Mouse (Mus musculus) CH12F3 (cell line): Measurements from ENCODE around the gene Magi3.

Experiments used
- in situ Hi-C: fragments of 300-500 bp; cut with MboI; formaldehyde crosslinking; loops from 2 replicates; pipeline ENCODE4 v1.14.3; 2020; ENCODE audit warnings: low sequenced_read_pairs

Gene Magi3

DNA sequence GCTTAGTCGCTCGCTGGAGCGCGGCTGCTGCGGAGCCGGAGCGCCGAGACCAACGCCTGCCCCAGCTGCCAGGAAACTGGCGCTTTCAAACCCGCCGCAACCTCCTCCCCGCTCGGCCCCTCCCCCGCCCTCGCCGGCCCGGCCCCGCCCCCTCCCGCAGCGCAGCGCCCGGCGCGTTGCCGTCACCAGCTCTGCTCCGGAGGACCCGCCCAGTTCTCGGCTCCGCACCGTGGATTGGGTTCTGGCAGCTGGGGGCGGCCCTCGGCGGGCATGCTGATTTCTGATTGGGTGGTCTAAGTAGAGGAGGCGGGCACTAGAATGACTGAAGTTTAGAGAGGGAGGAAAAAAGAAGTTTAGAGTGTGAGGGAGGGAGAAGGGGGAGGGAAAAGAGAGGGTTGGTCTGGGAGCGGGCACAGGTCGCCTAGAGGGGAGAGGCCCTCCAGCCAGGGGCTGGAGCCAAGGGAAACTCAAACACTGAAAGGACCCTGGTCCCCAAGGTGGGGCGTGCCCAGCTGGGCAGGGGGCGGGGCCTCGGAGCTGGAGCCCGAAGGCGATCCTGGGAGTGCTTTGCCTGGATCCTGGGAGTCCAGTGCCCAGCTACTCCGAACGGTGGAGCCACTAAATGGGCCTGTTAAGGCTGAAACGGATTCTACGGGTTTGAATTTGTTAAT is at the start of gene Magi3:
Gene Magi3 (minus strand): TSS at position 80 of the 671 bp plus-strand sequence.
- in situ Hi-C loops: no loop called here

DNA sequence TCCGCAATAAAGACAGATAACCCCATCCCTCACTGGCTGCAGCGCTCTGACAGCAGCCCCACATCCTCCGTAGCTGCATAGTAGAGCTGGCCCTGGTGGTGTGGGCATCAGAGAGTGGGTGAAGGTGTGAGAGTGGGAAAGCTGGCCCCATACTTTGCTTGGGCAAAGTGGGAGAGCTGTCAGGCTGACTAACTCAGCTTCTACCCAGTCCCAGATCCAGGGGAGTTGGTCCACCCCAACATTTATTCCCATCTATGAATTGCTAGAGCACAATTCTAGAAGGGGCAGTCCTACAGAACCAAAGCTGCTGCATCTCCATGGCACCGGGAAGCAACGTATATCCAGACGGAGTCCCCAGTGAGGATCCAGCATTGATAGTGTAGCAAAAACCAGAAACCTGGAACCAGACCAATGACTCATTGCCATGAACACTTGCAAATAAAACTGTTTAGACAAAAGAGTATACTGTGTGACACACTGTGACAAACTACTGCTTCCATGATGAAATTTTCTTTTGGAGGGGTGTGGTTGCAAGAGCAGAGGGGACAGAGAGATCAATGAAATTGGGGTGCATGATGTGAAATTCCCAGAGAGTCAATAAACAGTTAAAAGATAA is 44.5 kb upstream of the Magi3 start:
- in situ Hi-C loops: no loop called here

DNA sequence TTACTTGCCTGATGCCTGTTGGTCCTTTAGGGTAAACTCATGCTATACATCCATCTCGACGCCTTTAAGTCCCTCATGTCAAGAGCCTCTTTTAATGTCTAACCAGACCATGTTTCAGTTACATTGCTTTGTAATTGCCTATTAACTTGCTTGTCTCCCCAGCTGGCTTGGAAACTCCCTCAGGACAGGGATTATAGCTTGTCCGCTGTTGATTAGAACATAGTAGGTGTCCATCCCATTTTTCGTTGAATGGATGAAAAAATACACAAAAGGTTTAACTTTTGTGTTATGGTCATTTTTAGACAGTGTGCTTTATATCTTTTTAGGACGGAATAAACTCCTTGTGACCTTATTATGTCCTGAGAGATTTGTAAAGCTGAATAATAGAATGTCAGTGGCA is 40.0 kb upstream of the Magi3 start:
- in situ Hi-C loops: no loop called here

DNA sequence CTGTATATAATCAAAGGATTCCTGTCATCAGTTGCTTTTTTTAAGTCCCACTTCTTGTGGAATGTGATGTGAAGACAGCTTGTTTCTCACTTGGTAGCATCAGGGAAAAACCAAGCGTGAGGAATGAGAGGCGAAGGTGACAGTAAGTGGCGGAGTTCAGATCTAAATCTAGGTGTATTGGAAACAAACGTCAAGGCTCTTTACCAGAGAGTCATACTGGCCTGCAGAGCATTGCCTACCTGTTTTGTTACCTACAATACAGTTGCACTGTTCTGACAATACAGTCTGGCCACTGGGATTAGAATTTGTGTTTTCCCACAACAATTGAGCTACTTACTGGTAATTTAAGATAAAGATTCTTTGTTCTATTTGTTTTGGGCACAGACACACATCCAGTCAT is 39.0 kb upstream of the Magi3 start:
- in situ Hi-C loops: no loop called here

DNA sequence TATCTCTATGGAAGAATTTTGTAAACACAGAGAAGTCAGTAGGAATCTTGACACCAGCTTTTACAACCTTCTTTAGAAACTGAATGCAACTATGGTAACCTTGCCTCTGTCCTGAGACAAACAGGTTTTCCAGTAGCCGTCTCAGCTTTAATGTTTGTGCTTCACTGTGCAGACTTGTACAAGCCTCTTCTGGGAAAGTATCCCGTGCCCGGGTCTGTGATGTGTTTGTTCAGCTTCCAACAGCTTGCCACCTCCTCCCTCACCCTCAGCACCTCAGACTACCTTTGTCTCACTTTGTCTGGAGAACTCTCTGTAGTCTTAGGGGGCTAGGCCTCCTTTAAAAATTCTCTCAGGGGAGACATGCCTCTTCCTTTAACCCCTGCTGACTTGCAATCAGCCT is 36.9 kb upstream of the Magi3 start:
- in situ Hi-C loops: no loop called here

DNA sequence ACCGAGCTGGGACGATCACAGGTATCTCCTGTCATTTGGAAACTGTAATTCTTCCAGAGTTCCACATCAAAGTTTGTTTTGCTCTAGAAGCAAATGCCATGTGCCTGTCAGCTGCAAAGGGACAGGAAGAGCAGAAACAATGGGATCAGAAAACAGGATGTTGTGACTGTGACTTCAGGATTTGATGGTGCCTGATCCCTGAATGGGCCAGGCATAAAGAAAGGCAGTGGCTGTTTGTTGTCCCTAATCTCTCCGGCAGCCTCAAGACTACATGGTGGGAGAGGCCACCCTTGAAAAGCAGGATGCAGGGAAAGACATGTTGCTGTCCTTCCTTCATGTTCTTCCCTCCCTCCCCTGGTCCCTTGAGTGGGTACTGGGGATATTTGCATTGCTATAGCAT is 33.6 kb upstream of the Magi3 start:
- in situ Hi-C loops: no loop called here

DNA sequence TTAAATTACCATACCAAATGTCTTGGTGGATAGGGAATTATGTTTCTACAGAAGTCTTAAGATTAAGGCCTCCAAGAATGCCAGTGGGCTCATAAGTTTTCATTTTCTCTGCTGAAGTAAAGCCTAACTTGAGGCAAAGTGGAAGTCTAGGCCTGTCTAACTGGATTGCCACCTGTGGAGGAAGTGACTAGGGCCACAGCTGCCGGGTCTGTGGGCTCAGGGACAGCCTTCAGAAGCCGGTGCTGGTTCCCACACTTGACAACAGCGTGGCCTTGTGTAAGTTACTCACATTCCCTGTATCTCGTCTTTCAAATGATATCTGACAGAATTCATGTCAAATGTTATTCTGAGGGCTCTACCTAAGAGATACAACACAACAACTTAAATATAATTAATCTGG is 27.7 kb upstream of the Magi3 start:
- in situ Hi-C loops: no loop called here

DNA sequence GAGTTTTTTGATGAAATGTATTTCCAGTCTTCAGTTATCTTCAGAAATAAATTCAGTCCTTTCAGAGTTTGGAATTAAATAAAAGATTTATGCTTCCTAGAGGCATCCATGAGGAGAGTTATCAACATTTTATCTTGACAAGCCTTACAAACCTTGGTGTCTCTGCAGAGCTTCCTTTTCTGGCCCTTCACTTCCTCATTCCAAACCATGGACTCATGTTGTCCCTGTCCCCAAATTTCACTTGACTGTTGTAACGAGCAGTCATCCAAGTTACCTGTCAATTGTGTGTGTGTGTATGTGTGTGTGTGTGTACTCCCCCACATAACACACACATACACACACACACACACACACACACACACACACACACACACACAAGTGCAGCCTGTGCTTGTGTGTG is 26.9 kb upstream of the Magi3 start:
- in situ Hi-C loops: no loop called here

DNA sequence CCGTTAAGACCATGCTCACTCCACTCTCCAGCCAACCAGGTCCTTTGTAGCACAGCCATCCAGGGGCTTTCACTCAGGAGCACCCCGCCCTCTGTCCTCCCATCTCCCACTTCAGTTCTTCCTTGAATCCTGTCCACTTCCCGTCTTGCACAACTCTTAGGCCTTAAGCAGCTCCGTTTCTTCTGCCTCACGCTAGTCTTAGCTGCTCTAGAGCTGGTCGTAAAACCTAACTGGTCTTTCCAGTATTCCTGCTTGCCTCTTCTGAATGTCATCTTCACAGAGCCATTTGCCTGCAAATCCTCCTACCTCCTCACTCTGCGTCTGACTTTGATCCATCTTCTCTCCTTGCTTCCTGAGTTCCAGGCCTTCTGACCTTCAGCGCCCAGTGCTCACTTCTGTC is 24.2 kb upstream of the Magi3 start:
- in situ Hi-C loops: no loop called here

DNA sequence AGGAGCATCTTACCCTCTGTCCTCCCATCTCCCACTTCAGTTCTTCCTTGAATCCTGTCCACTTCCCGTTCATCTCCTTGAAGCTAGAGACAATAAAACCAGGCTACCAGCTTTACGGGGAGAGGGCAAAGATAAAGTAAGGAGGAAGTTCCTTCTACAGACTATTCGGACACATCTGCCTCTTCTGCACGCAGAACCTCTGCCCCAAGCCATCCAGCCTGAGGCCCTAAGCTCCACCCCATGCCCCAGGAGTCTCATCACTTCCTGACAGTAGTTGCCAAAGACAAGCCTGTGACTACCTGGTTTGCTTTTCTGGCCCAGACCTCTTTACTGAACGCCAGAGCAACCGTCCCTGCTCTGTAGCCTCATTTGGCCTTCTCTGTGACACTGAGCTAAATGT is 23.8 kb upstream of the Magi3 start:
- in situ Hi-C loops: no loop called here

DNA sequence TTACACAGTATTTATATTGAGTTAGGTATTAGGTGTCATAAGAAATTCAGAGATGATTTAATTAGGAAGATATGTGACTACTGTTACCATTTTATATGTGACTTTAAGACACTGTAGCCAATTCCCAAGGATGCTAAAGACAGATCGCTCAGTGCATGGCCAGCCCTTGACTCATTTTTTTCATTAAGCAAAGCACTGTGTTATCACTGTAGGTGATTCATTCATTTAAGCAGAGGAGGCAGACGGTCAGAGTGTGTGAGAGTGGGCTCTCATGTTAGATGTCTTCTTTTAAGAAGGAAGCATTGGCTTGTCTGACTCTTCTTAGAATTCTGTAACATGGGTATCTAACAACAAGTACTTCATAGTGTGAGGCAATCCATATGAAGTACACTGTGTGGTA is 19.6 kb upstream of the Magi3 start:
- in situ Hi-C loops: no loop called here

DNA sequence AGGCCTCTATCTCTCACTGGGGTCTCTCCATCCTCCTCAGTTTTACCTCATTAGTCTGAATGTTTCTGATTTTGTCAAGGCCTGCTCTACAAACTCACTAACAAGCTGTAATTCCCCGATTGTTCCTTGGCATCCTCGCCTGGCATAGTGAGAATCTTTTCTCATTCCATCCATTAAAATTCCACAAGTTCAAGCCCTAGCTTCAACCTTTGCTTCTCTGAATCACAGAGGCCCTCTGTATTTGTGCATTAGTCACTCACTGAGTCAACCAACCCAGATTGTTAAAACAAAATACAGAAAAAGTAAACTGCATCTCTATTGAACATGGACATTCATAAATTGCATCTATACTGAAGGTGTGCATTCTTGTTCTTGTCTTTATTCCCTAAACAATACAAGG is 19.2 kb upstream of the Magi3 start:
- in situ Hi-C loops: no loop called here

DNA sequence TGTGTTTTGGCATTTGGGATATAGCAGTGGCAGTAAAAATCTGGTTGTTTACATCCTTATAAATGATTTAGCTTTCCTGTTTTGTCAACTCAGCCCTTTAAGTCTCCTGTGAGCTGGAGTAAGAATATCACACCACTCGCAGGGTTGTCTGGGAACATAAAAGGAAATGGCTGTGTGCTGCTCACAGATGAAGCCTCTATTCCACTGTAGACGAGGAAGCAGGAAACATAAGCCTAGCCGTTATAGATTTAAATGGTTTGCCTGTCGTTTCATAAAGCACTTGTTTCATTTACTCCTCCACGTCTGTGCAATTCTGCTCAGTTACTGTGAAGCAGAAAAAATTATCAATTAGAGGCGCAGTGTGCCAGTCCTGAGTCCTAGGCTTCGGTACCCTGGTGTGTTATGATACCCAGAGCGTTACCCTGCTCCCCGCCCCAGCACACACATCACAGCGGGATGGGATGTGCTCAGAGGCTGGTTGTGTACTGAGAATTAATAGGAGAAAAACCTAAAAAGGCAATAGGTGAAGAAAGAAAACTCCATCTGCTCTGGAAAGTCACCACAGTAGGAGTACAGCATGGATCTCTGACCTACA is 17.8 kb upstream of the Magi3 start:
- in situ Hi-C loops: no loop called here

DNA sequence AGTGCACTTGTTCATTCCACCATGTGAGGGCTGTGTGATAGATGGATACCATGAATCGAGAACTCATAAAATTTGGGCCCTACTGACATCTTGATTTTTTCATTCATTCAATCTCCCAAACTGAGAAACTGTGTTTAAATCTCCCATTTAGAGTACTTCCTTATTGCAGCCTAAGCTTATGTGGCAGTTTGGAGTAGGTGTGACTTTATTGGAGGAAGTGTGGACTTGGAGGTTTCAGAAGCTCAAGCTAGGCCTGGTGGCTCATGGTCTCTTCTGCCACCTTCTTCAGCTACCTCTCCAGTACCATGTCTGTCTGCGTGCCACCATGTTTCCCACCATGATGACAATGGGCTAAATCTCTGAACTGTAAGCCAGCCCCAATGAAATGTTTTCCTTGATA is 15.9 kb upstream of the Magi3 start:
- in situ Hi-C loops: no loop called here

DNA sequence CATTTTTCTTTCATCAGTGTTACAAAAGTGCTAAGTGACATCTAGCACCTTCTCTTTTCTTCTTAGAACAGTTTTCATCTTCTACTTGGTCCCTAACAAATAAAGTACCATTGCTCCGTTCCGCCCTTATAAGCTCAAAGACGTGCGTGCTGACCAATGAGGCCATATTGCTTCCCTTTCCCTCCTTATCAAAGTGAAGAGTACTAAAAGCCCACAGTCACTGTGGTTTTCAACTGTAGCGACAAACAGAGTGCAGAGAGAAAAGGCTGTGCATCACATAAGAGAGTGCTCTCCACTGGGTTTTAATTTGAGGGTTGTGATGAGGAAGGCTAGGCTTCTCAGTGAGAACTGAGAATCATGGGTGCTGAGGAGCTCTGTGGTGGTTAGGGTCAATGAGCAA is 14.9 kb upstream of the Magi3 start:
- in situ Hi-C loops: no loop called here

DNA sequence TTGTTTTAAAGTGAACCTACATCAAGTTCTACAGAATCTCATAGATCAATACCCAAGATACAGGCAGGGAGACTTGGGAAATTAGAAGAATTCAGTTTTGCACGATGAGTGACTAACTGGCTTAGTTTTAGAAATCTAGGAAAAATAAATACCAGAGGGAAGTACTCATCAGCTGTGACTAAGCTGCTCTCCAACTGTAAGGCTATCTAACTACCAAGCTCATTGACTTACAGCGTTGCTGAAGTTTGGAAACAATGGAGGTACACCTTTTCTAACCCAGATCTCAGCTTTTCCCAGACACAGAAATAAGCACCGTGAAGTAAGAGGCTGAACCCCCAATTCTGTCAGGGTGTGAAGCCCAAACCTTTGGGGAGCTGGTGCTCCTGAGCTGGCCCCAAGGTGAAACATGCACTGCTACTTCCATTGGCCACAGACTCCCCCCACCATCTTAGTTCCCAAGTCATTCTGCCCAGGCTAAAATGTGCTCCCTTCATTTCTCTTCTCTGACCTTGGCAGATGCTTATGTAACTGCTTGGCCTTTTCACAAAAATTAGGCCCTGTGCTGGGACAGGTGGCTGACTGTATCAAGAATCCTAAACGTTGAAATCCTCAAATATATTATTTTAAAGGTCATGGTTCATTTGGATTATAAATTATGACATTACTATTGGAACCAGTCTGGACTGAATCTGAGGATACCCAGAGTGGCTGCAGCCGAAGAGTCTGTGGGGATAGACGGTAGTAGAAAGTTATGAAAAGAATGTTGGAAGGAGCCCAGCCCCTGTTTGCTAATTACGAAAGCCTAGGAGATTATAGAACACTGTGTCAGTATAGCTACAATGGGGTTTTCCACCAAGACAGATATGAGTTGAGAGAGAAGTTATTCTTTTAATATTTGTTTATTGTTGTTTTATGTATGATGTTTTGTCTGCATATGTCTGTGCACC is 13.5 kb upstream of the Magi3 start:
- in situ Hi-C loops: no loop called here

DNA sequence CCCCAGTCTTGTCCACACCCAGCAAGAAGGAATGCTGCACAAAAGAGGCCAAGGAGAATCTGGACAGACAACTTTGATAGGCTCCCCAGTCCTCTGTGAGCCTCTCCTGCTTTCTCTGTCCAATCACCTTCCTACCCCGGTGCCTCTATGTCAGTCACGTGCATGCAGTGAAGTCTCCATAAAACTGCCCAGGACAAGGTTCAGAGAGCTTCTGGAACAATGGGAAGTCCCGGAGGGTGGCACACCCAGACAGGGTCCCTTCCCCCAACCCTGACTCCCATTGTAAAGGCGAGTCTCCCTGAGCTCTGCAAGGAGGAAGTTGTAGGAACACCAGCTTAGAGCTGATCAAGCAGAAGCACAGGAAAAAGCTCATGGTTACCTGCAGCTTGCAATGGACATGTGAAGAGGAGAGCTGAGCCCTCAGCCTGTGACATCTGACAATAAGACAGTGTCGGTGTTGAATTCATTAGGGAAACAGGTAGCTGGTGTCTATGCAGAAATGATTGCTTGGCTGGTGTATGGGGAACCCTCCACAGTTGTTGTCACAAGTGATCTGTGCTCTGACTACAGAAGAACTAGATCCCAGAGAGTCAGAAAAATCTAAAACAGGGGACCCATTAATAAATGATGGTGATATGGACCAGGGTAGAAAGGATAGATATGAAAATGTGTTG is 7.4 kb upstream of the Magi3 start:
- in situ Hi-C loops: no loop called here

DNA sequence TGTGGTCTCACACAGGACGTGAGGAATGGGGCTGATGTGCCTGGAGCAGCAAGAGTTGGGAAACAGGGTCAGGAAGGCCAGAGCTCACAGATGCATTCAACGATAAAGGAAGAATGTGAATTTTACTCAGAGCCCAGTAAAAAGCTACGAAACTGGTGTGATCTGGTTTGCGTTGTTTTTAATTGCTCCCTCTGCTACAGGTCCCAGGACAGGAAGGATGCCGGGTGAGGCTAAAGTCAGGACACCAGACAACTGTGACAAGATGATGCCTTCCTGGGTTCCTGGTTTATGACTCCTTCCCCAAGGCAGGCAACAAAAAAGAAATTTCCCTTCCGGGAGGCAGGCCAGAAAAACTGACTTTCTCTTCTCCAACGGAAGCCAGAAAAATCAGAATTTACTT is 6.6 kb upstream of the Magi3 start:
- in situ Hi-C loops: no loop called here

DNA sequence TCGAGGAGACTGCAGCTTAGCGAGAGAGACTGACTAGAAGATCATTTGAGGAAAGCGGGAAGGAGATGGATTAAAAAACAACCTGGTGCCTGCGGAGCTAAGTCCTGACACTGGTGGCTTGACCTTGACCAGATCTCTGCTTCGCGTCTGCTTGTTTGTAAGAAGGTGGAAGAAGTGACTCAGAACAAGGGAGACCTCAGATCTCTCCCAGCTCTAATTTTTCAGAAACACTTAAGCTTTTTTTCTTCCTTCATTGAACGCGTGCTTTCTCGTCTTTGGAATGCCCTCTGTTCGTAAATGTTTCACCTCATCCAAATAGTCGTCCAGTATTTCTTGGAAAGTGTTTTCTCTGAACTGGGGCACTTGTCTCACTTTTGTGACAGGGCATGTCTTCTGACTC is 982 bp upstream of the Magi3 start:
- in situ Hi-C loops: no loop called here

DNA sequence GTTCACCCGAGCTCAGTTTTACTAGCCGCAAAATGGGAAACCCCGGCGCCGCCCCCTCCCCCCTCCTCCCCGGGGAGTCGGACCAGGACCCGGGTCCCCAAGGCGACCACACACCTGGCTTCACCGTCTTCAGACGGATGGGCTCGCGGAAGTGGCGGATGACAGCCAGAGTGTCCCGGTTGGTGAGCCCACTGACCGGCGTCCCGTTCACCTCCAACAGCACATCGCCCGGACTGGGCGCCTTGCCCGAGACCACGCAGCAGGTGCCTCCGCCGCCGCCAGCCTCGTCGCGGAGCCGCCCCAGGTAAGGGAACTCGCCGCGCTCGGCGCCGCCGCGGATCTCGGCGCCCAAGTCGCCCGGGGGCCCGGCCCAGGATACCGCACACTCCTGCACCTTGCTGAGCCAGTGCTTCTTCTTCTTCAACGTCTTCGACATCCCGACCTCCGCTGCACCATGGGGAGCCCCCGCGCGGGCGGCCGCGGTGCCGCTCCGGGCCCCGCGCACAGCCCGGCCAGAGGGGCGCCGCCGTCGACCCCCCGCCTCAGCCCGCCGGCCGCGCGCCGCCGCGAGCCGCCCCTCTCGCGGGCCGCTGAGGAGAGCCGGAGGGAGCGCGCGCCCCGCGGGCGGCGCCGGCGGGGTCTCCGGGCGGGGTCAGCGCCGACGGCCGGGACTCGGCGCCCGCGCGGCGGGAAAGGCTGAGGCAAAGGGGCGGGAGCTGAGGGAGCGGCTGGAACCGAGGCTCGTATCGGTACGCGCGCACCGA is 461 bp downstream of the Magi3 start:
- in situ Hi-C loops: no loop called here
